Mouse (Mus musculus) heart, embryonic 14.5 days (tissue): Measurements from ENCODE around the gene Scfd1. TPM values are rescaled to one million over a fixed set of nuclear protein-coding genes. Genes with fewer than 3 reads are reported as not detected.

ENCODE experiments used
- ATAC-seq: fragments of 200-750 bp; cut with Nextera tagmentation; 2 replicates; pipeline ENCODE4 v1.8.0; 2017; ENCODE audit warnings: low read depth, moderate TSS enrichment; ENCODE audit not compliant: insufficient number of reproducible peaks, insufficient read depth, low FRiP score
- H3K27ac ChIP-seq, 2 experiments: fragments of 200-500 bp in 1 of 2; fragments of 300-500 bp in 1 of 2; sonication (generic) in 1 of 2; replicated peaks in 1 of 2; 2 replicates each; pipeline ENCODE4 v1.5.1; 2012 to 2014; ENCODE audit warnings: low read depth in 2 of 2, low read length in 2 of 2, control low read depth in 1 of 2, mild to moderate bottlenecking in 1 of 2, mixed read lengths in 1 of 2; ENCODE audit not compliant: control insufficient read depth in 1 of 2, insufficient read depth in 1 of 2
- H3K27me3 ChIP-seq: fragments of 300-500 bp; sonication (generic); 2 replicates; pipeline ENCODE4 v1.6.1; 2014; ENCODE audit warnings: mild to moderate bottlenecking, low read length, control low read depth; ENCODE audit not compliant: control insufficient read depth, insufficient read depth
- H3K36me3 ChIP-seq: fragments of 300-500 bp; sonication (generic); 2 replicates; pipeline ENCODE4 v1.6.1; 2014; ENCODE audit warnings: mild to moderate bottlenecking, control low read depth, low read length, mixed read lengths; ENCODE audit not compliant: control insufficient read depth, insufficient read depth
- H3K4me1 ChIP-seq, 2 experiments: fragments of 200-500 bp in 1 of 2; fragments of 300-500 bp in 1 of 2; sonication (generic) in 1 of 2; 2 replicates each; pipeline ENCODE4 v1.6.1; 2012 to 2014; ENCODE audit warnings: low read length in 2 of 2, control low read depth in 1 of 2, mixed read lengths in 1 of 2; ENCODE audit not compliant: control insufficient read depth in 2 of 2, insufficient read depth in 2 of 2
- H3K4me2 ChIP-seq: fragments of 300-500 bp; sonication (generic); 2 replicates; pipeline ENCODE4 v1.6.1; 2014; ENCODE audit warnings: mild to moderate bottlenecking, low read length
- H3K4me3 ChIP-seq, 2 experiments: fragments of 200-500 bp in 1 of 2; fragments of 300-500 bp in 1 of 2; sonication (generic) in 1 of 2; 2 replicates each; pipeline ENCODE4 v1.5.1; 2012 to 2014; ENCODE audit warnings: low read length in 2 of 2, mild to moderate bottlenecking in 2 of 2, control low read depth in 1 of 2, low read depth in 1 of 2, moderate library complexity in 1 of 2; ENCODE audit not compliant: control insufficient read depth in 1 of 2, insufficient read depth in 1 of 2
- H3K9ac ChIP-seq: fragments of 300-500 bp; sonication (generic); 2 replicates; pipeline ENCODE4 v1.6.1; 2014; ENCODE audit warnings: mild to moderate bottlenecking, low read length
- H3K9me3 ChIP-seq: fragments of 300-500 bp; sonication (generic); 2 replicates; pipeline ENCODE4 v1.6.1; 2016; ENCODE audit warnings: low read length, control low read depth; ENCODE audit not compliant: control insufficient read depth
- WGBS: fragments of 180-500 bp; shearing (Covaris S2); extraction: QIAGEN DNeasy Blood & Tissue Kit; methylation state at CpG from one replicate; pipeline ENCODE4 v1.1.7; 2014; 5-methylcytosine and 5-hydroxymethylcytosine counted together
- polyA plus RNA-seq: library from polyadenylated mRNA; unstranded; fragments of >200 nt; fragmentation: Nextera tagmentation; extraction: Ambion mirVana; gene quantifications from 2 replicates; pipeline ENCODE4 v1.2.1, GENCODE M21; 2014

Gene Scfd1
- polyA plus RNA-seq, 1 experiment from 2014 or later: 66.1 TPM

DNA sequence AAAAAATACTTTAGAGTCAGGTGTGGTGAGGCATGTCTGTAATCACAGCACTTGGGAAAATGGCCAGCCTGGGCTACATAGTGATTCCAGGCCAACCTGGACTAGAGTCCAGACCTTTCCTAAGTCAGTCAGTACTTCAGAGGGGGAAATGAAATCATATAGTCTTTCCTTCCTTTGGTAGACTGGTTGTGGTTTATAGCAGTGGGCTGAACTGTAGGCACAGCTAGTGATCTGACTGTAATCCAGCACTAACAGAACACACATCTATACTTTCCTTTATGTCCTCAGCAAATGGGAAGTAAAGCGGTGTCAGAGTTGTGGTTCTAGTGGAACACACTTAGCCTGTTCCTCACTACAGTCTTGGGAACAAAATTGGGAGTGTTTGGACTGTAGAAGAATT, 14.4 kb upstream of the Scfd1 start:
- H3K9ac ChIP-seq: no peak overlapping the region
- ATAC-seq: no peak
- H3K9me3 ChIP-seq: no peaks in the 10 kb centered on the region
- peaks cover 93% of the 10 kb centered on the region for H3K36me3 ChIP-seq
- no peaks in the 10 kb centered on the region for H3K4me1 ChIP-seq
- H3K4me3 ChIP-seq: no peak overlapping the region
- WGBS: 95% methylated on average over 1 of the region's 1 CpGs
- H3K4me2 ChIP-seq: no peak overlapping the region
- no peaks in the 10 kb centered on the region for H3K27me3 ChIP-seq
- no peak overlapping the region for H3K27ac ChIP-seq

DNA sequence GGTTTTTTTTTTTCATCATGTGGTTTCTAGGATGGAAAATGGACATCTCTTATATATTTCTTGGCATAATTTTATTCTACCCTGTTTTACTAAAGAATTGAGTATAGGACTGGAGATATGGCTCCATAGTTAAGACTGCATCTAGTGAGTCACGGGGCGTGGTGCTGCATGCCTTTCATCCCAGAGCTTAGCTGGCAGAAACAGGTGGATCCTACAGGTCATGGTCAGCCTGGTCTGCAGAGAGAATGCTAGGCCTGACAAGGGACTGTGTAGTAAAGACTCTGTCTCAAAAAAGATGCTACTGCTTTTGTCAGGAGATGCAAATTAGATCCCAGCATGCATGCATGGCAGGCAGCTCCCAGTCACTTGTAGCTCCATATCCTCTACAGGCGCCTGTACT, 8.8 kb upstream of the Scfd1 start:
- Histone ChIP-seq H3K9me3 (no peaks in the 10 kb centered on the region), H3K27ac (no peak overlapping the region), H3K4me2 (no peak overlapping the region), H3K27me3 (no peaks in the 10 kb centered on the region), H3K9ac (no peak overlapping the region), H3K4me3 (no peak overlapping the region), H3K4me1 (no peaks in the 10 kb centered on the region), H3K36me3 (peaks cover 87% of the 10 kb centered on the region)
- no peak for ATAC-seq
- WGBS: 95% methylated on average over 3 of the region's 3 CpGs

DNA sequence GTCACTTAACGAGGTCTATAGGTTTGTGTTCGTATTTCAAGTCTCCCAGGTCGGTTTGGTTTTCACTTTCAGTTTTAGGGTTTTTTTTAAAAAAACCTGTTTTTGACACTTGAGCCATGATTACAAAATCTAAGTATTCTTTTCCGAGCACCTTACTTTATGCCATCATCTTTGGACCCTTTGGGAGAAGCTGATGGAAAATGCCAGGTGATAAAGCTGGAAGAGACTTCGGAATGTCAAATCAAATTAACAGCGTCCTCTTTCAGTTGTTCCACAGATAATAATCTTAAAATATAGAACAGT, 529 bp downstream of the Scfd1 start:
- no peak for ATAC-seq
- 15% methylated on average over 6 of the region's 6 CpGs for WGBS
- Histone ChIP-seq H3K9me3 (no peaks in the 10 kb centered on the region), H3K9ac (peak overlapping the region; percentile 95), H3K4me3 (peak overlapping the region; percentile 87 to 94), H3K27ac (peak overlapping the region; percentile 89 to 93), H3K4me2 (peak overlapping the region; percentile 82), H3K27me3 (no peaks in the 10 kb centered on the region), H3K4me1 (no peaks in the 10 kb centered on the region), H3K36me3 (peaks cover 40% of the 10 kb centered on the region)

DNA sequence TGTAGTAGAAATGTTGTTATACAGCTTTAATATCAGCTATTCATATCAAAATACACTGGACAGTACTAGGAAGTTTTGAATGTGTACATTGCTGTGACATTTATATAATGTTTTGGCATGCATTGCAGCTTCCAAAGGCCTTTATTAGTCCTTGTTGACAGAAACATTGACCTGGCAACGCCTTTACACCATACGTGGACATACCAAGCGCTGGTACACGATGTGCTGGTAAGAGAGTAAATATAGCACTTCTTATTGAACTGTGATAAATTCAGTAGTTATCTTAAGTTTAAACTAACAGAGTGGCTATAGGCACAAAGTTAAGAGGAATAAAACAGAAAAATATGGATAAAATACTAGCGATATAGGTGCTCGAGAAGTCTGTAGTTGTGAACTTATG, 22.6 kb downstream of the Scfd1 start:
- 88% methylated on average over 6 of the region's 6 CpGs for WGBS
- no peak for ATAC-seq
- Histone ChIP-seq H3K36me3 (peaks cover 79% of the 10 kb centered on the region), H3K27me3 (no peaks in the 10 kb centered on the region), H3K9me3 (no peaks in the 10 kb centered on the region), H3K9ac (no peak overlapping the region), H3K4me3 (no peak overlapping the region), H3K4me2 (no peak overlapping the region), H3K27ac (no peak overlapping the region), H3K4me1 (no peaks in the 10 kb centered on the region)

DNA sequence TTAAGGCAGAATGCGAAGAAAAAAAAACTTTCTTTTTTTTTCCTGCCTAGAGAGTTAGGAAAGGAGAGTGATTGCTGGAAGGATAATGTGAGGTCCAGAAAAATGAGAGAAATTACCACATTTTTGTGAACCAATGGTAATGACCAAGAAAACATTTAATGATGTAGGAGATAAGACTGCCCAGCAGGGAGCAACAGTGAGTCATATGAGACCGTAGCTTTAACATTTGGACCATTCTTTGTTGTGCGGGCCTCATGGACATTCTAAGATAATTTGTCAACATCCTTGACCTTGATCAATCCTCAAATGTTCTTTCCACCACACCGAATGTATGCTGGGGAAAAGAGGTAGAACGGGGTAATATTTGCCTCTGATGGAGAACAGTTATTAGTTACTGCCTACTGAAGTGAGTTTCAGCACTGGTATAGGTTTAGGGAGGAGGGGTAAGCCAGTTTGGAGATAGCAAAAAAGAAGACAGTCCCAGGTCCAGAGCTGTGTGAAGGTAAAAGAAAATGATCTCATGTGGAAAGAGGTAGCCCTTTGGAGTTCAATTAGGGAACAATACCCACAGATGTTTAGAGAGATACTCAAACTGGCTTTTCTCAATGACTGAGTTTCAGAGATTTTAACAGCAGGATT, 24.9 kb downstream of the Scfd1 start:
- Histone ChIP-seq H3K27me3 (no peaks in the 10 kb centered on the region), H3K4me3 (no peak overlapping the region), H3K4me2 (no peak overlapping the region), H3K9me3 (no peaks in the 10 kb centered on the region), H3K9ac (no peak overlapping the region), H3K36me3 (peaks cover 72% of the 10 kb centered on the region), H3K27ac (no peak overlapping the region), H3K4me1 (no peaks in the 10 kb centered on the region)
- no peak for ATAC-seq
- WGBS: 74% methylated on average over 5 of the region's 5 CpGs

DNA sequence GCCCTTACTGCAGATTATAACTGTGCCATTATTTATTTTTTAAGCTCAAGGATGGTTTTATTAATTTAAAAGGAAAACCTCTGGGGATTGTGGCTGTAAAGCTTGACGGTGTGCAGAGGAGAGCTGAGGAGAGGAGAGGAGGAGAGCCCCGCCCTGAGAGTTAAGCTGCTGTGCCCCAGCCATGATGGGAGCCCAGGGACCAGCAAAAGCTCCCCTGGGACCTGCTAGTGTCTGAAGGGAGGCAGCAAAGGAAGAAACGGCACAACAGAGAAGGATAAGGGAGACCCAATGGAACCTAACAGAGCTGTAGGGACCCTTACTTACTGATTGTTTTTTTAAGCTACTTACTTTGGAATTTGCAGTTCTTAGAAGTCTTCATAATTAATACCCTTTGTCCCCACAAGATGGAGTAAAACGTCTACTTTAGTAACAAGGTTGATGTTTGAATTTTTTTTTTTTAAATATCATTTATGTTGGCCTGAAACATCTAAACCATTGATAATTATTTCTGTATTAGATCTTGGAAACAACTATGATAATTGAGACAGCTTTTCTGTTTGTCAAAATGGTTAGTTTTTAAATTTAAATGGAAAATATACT, 26.8 kb downstream of the Scfd1 start:
- no peak overlapping the region for H3K9ac ChIP-seq
- H3K4me3 ChIP-seq: no peak overlapping the region
- ATAC-seq: no peak
- WGBS: 67% methylated on average over 4 of the region's 4 CpGs
- H3K9me3 ChIP-seq: no peaks in the 10 kb centered on the region
- H3K27ac ChIP-seq: no peak overlapping the region
- H3K4me1 ChIP-seq: no peaks in the 10 kb centered on the region
- no peaks in the 10 kb centered on the region for H3K27me3 ChIP-seq
- H3K36me3 ChIP-seq: peaks cover 68% of the 10 kb centered on the region
- no peak overlapping the region for H3K4me2 ChIP-seq

DNA sequence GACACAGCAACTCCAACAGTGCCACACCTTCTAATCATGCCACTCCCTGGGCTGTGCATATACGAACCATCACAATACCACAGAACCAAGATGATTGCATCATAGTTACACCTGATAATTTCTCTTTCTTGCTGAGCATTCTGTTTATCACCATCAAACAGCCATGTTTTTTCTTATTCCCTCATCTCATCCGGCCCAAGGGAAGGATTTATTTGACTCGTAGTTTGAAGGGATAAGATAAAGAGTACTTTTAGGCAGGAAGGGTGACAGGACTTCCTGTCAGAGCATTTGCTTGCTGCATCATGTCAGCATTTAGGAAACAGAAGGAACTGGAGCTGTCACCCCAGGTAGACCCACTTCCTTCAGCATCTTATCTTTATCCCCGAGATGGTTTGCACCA, 34.1 kb downstream of the Scfd1 start:
- peaks cover 68% of the 10 kb centered on the region for H3K36me3 ChIP-seq
- no peak overlapping the region for H3K27ac ChIP-seq
- no peak overlapping the region for H3K4me3 ChIP-seq
- no peak for ATAC-seq
- WGBS: 64% methylated on average over 4 of the region's 4 CpGs
- H3K9ac ChIP-seq: no peak overlapping the region
- no peaks in the 10 kb centered on the region for H3K27me3 ChIP-seq
- H3K4me1 ChIP-seq: no peaks in the 10 kb centered on the region
- H3K4me2 ChIP-seq: no peak overlapping the region
- H3K9me3 ChIP-seq: no peaks in the 10 kb centered on the region

DNA sequence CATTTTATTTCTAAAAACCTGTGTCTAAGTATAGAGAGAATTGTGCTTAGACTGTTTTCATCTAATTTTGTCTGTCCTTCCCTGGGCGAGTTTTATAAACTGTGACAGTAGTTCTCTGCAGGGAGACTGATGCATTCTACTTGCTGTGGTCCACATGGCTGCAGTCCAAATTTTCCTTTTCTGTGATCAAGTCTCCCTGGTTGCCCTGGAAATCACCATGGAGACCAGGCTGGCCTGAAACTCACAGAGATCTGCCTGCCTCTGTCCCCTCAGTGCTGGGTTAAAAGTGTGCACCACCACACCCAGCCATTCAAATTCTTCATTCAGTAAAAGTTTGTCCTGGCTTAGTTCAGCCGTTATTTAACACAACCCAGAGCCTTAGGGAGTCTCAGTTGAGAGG, 60.2 kb downstream of the Scfd1 start:
- ATAC-seq: no peak
- Histone ChIP-seq H3K9me3 (no peaks in the 10 kb centered on the region), H3K36me3 (peaks cover 89% of the 10 kb centered on the region), H3K27ac (no peak overlapping the region), H3K4me2 (no peak overlapping the region), H3K27me3 (no peaks in the 10 kb centered on the region), H3K4me3 (no peak overlapping the region), H3K4me1 (no peaks in the 10 kb centered on the region), H3K9ac (no peak overlapping the region)
- 89% methylated on average over 2 of the region's 2 CpGs for WGBS
